Mouse (Mus musculus): ENCODE data around the gene Pnma3.
"Not testable (repeated sequence)": the region's sequence is repeated elsewhere in the genome, so short reads cannot be mapped to it uniquely, and the experiment has no call there.

Gene Pnma3

GRCm38 (mm10) chrX:73064415-73064793 lies at the start of gene Pnma3:
Gene Pnma3, plus strand, starts transcription at chrX:73064787.
- in situ Hi-C loops (cut with MboI) = no loop called here

DNA sequence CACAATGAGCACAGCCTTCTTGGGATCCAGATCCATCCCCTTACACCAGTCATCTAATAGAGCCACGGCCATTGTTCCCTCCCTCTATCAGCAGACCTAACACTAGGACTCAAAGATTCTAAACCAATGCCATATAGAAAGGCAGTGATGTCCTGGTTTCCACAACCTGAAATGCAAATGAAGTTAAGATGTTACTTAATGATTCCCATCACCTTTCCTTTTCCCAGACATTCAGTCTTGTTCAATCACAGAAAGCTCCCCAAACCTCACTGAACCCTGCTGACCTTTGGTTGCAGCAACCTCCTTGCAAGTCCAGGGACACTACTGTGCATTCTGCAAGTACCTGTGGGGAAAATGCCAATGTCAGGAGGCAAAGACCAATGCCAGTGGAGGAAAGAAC lies 27.6 kb upstream of the Pnma3 start, which contains the start of gene Pnma5:
Gene Pnma5, minus strand, starts transcription at position 101 of the 400 bp plus-strand sequence.
- in situ Hi-C loops (cut with MboI) = loop anchor here (25.0 kb wide), 1 partner anchor 625 kb away; the partner anchor contains the start of genes Pnck and Slc6a8

DNA sequence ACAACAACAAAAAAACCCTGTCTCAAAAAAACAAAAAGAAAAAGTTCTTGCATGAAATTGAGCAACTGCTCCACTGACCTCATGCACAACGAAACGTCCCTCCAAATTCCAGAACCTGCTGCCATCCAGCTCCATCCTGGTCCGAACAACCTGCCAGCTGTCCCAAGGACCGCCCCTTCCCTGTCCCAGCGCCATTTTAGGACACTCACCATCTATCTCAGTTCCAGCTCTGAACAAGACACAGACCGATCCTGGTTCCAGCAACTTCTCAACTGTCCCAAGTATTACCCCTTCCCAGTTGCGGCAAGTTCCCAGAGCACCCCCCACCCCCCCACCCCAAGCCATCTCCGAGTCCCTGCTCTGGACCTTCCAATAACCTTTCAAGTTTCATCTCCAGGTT lies 25.8 kb upstream of the Pnma3 start:
- in situ Hi-C loops (cut with MboI) = loop anchor here (25.0 kb wide), 1 partner anchor 623 kb away; the partner anchor contains the start of genes Pnck and Slc6a8

DNA sequence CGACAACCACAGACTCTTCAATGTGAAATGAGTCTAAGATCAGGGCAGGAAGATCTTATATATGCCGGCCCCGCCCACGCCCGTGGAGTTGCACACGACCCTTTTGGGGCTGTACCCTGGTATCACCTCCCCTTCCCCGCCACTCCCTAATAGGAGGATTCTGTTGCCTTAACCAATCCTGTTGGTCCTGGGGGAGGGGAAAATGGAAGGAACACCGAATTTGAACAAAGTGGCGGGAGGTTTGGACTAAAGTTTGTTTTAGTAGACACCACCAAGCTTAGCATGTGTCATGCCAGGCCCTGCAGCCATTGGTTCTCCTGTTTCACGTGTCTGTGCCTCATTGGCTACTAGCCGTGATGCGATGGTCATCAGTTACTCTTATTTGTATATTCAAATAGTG lies 24.9 kb upstream of the Pnma3 start:
- in situ Hi-C loops (cut with MboI) = loop anchor here (25.0 kb wide), 1 partner anchor 623 kb away; the partner anchor contains the start of genes Pnck and Slc6a8

- in situ Hi-C loops (cut with MboI) = no loop called here
Observed at GRCm38 (mm10) chrX:73053860-73054563, 10.6 kb upstream of the Pnma3 start.

- in situ Hi-C loops (cut with MboI) = no loop called here
Observed at GRCm38 (mm10) chrX:73061528-73061927, 3.1 kb upstream of the Pnma3 start.

DNA sequence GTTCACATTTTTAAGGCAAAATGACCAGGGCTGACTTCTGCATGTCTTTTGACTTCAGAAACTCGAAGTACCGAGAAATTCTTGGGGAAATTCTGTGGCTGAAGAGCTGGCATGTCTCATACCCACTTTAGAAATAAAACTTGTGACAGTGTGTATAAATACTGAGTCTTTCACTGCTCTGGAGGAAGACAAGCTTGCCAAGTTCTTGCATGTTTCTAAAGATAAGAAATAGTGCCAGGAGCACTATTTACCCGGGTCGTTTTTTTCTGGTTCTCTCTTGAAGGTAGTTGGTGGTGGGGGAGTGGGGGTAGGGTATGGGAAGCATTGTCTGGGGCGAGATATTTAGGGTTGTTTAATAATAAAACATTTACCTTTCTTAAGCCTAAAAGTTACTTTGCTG lies 2.3 kb upstream of the Pnma3 start:
- in situ Hi-C loops (cut with MboI) = no loop called here

DNA sequence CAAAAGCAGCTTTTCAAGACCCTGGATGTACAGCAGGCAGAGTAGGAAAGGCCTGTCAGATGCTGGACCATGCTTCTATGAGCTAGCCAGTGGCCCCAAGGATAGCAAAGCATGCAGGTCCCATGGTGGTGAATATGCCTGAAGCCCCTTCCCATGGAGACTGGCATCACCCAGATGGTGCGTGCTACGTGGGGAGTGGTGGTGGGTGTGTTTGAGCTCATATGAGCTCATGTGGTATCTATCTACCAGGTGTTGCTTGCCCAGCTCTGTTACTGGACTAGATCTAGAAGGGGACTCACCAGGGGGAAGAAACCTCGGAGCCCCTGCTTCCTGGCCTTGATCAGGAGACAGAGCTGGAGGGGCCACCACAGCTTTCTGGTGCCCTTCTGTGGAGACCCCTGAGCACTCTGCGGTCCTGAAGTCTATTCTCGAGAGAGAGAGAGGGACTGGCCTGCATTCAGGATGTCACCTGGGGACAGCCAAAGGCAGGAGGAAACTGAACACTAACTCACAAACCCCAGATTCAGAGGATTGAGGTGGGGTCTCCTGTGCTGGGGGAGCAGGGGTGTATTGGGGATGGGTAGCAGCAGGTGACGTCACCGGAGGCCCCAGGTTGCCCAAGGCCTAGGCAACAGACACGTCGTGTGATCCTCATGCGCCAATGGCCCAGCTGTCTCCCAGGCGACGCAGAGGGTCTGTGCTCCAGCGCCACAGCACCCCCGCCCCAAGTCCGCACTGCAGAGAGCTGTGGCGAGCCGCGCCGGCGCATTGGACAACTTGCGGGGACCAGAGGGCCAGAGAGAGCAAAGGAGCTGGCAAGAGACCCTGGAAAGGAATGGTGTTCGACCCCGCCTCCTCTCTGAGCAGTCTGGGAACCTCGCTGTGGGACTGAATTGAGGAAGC lies 824 bp upstream of the Pnma3 start:
- in situ Hi-C loops (cut with MboI) = no loop called here

- in situ Hi-C loops (cut with MboI) = not testable (repeated sequence)
Observed at GRCm38 (mm10) chrX:73066765-73067312, 2.3 kb downstream of the Pnma3 start.

DNA sequence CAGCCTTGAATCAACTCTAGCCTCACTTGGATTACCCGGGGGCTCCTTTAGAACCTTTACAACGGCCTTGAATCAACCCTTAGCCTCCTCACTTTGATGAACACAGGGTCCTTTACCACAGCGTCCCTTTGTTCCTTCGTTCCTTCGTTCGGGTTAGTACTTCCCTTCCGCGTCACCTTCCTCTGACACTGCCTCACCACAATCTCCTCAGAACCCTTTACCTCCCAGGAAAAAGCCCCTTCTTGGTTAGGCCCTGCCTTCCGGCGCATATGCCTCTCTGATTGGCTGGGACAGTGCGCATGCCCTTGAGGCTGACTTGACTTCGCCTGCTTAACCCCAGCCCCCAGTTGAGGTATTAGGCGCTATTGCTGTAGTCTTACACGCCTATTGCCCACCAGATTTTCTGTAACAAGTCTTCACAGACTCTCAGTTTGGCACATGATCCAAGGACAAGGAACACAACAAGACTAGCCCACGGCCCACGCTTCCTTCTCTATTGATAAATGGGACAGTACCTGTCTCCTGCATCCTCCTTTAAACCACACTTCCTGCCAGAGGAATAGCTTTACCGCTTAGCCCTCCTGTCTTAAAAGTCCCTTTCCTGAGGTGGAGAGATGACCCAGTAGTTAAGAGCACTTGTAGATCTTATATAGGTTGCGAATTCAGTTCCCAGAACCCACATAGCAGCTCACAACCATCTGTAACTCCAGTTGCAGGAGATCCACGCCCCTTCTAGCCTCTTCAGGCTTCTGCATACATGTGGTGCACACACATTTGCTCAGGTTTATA lies 17.9 kb downstream of the Pnma3 start, which contains the start of gene Xlr4a:
Gene Xlr4a, minus strand, starts transcription at position 212 of the 789 bp plus-strand sequence.
- in situ Hi-C loops (cut with MboI) = not testable (repeated sequence)

- in situ Hi-C loops (cut with MboI) = not testable (repeated sequence)
Observed at GRCm38 (mm10) chrX:73096941-73097508, 32.4 kb downstream of the Pnma3 start, which contains the start of gene Xlr3a. Gene Xlr3a, minus strand, starts transcription at chrX:73097095.

- in situ Hi-C loops (cut with MboI) = not testable (repeated sequence)
Observed at GRCm38 (mm10) chrX:73116747-73117146, 52.2 kb downstream of the Pnma3 start, which contains the start of gene Gm14685. Gene Gm14685, plus strand, starts transcription at chrX:73117047.
